Mouse (Mus musculus): Measurements from ENCODE around the gene Thra. TPM values are rescaled to one million over a fixed set of nuclear protein-coding genes. Genes with fewer than 3 reads are reported as not detected.
"Not testable (repeated sequence)": the region's sequence is repeated elsewhere in the genome, so short reads cannot be mapped to it uniquely, and the experiment has no call there.

The Thra gene
- 10 to 100 TPM; 75.4 to 89.1 TPM for total RNA-seq (2021)
- long read RNA-seq, experiment 1, partial matches to known transcripts: 12 of 33 reads
- long read RNA-seq, experiment 1, other reads (novel, unspliced or antisense): 18 of 33 reads
- long read RNA-seq, experiment 2, partial matches to known transcripts: 12 of 26 reads
- long read RNA-seq, experiment 2, other reads (novel, unspliced or antisense): 11 of 26 reads

GRCm38 (mm10) chr11:98740393-98741050 lies at the start of gene Thra:
Thra (plus strand) TSS chr11:98740638.
- peak; percentile 75 for DNase-seq

GRCm38 (mm10) chr11:98693201-98693600 lies 47.2 kb upstream of the Thra start:
- no peak for DNase-seq

GRCm38 (mm10) chr11:98693746-98694145 lies 46.7 kb upstream of the Thra start:
- no peak for DNase-seq

GRCm38 (mm10) chr11:98694301-98694700 lies 46.1 kb upstream of the Thra start:
- DNase-seq: no peak

- no peak for DNase-seq
Observed at GRCm38 (mm10) chr11:98695408-98695807, 45.0 kb upstream of the Thra start.

- DNase-seq: no peak
Observed at GRCm38 (mm10) chr11:98696454-98697216, 43.8 kb upstream of the Thra start.

- DNase-seq: no peak
Observed at GRCm38 (mm10) chr11:98697225-98697624, 43.2 kb upstream of the Thra start.

GRCm38 (mm10) chr11:98698849-98699640 lies 41.4 kb upstream of the Thra start:
- no peak for DNase-seq

- no peak for DNase-seq
Observed at GRCm38 (mm10) chr11:98699911-98700310, 40.5 kb upstream of the Thra start.

- no peak for DNase-seq
Observed at GRCm38 (mm10) chr11:98701213-98701670, 39.2 kb upstream of the Thra start, which contains the start of gene Csf3. Csf3 (plus strand) TSS chr11:98701263.

- no peak for DNase-seq
Observed at GRCm38 (mm10) chr11:98702323-98702722, 38.1 kb upstream of the Thra start.

- DNase-seq: no peak
Observed at GRCm38 (mm10) chr11:98705021-98705420, 35.4 kb upstream of the Thra start.

GRCm38 (mm10) chr11:98707401-98708281 lies 32.8 kb upstream of the Thra start:
- DNase-seq: no peak

- no peak for DNase-seq
Observed at GRCm38 (mm10) chr11:98708282-98708956, 32.0 kb upstream of the Thra start.

GRCm38 (mm10) chr11:98709001-98709741 lies 31.3 kb upstream of the Thra start:
- DNase-seq: no peak

- DNase-seq: peak; percentile 70
Observed at GRCm38 (mm10) chr11:98710416-98711045, 29.9 kb upstream of the Thra start.

- DNase-seq: no peak
Observed at GRCm38 (mm10) chr11:98711046-98711434, 29.4 kb upstream of the Thra start.

GRCm38 (mm10) chr11:98712009-98712408 lies 28.4 kb upstream of the Thra start:
- DNase-seq: not testable (repeated sequence)

- DNase-seq: no peak
Observed at GRCm38 (mm10) chr11:98713703-98714102, 26.7 kb upstream of the Thra start.
